Mouse (Mus musculus): ENCODE results near the gene Dctpp1. TPM values are rescaled to one million over a fixed set of nuclear protein-coding genes. Genes with fewer than 3 reads are reported as not detected.

Dctpp1 gene
- polyA plus RNA-seq, 1 experiment from 2014 or later = 141 TPM

DNA sequence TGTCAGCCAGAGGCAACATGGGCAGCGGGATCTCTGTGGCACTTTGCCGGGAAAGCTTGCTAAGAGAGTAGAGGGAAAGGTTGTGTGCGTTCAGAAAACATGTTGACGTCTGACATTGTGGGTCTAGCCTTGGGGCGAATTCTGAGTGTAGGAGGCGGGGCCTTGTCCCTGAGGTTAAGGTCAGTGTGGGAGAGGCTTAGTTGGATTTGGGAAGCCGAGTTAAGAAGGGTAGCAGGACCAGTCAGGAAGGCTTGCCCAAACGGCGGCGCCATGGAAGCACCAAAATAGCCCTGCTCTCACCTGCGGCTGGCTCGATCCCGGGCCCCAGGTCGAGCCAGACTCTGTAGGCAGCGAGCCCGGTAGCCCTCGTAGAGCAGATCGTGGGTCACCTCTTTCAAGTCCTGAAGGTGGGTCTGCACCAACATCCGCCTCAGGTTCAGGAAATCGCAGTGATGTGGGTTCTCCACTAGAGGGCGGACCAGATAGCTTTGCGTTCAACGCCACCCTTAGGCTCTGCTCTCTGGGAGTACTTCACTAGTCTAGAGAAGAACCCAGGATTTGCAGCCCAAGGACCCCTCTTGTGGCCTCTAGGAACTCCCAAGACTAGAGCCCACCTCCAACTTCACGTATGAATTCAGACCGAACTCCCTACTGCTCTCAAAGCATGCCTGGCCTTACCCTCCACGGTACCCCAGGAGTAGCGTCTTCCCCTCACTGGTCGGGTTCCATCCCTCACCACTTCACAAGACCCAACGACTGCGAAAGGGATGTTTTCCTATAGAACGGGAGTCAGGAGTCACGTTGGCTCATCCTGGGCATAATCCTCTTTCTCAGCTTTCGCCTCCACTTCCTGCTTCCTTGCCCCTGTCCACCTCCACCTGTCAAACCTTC, 45.3 kb downstream of the Dctpp1 start:
- ATAC-seq (ENCODE audit: insufficient number of reproducible peaks, low FRiP score, low TSS enrichment, low read depth) = no peak
- peak overlapping the region; percentile 64 for H3K4me2 ChIP-seq (replicated peaks)
- H3K4me3 ChIP-seq (replicated peaks) = peak overlapping the region; percentile 41
- H3K27ac ChIP-seq (replicated peaks) = peak overlapping the region; percentile 18
- peaks cover 19% of the 10 kb centered on the region; the same call in 1 of the 2 replicates for H3K4me1 ChIP-seq
- 21% methylated on average over 33 of the region's 33 CpGs for WGBS
- no peaks in the 10 kb centered on the region for H3K27me3 ChIP-seq
- H3K9me3 ChIP-seq (replicated peaks) = no peaks in the 10 kb centered on the region
- no peaks in the 10 kb centered on the region for H3K36me3 ChIP-seq
- peak overlapping the region; percentile 42 for H3K9ac ChIP-seq

GRCm38 (mm10) chr7:127214521-127214920, 46.0 kb downstream of the Dctpp1 start:
- H3K9me3 ChIP-seq (replicated peaks) = no peaks in the 10 kb centered on the region
- no peak for ATAC-seq (ENCODE audit: insufficient number of reproducible peaks, low FRiP score, low TSS enrichment, low read depth)
- peak overlapping the region; percentile 18 for H3K27ac ChIP-seq (replicated peaks)
- H3K4me3 ChIP-seq (replicated peaks) = peak overlapping the region; percentile 41
- 0 out of 2 replicates have a peak overlapping the region, but pooled peaks have one; percentile 12 for H3K9ac ChIP-seq
- no peaks in the 10 kb centered on the region for H3K27me3 ChIP-seq
- H3K4me2 ChIP-seq (replicated peaks) = peak overlapping the region; percentile 64
- peaks cover 21% of the 10 kb centered on the region; the same call in 1 of the 2 replicates for H3K4me1 ChIP-seq
- 36% methylated on average over 21 of the region's 21 CpGs for WGBS
- no peaks in the 10 kb centered on the region for H3K36me3 ChIP-seq

DNA sequence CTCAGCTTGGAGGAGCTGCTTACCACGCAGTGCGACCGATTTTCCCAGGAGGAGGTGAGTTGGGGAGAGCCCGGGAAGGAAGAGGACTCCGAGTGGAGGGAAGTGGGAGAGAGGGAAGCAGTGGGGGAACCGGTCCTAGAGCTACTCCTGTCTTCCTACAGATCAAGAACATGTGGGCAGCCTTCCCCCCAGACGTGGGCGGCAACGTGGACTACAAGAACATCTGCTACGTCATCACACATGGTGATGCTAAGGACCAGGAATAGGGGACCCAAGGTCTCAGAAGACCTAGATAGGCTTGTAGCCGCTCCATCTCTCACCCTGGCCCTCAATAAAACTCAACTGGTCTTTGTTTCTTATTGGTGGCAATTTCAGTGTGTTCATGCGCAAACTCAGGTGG, 46.6 kb downstream of the Dctpp1 start:
- Histone ChIP-seq H3K27me3 (no peaks in the 10 kb centered on the region), H3K4me2 (replicated peaks) (peak overlapping the region; percentile 64), H3K27ac (replicated peaks) (0 out of 2 replicates have a peak overlapping the region, but pooled peaks have one; percentile 18), H3K4me3 (replicated peaks) (peak overlapping the region; percentile 41), H3K36me3 (no peaks in the 10 kb centered on the region), H3K9ac (no peak overlapping the region), H3K9me3 (replicated peaks) (no peaks in the 10 kb centered on the region), H3K4me1 (peaks cover 25% of the 10 kb centered on the region; the same call in 1 of the 2 replicates)
- no peak for ATAC-seq (ENCODE audit: insufficient number of reproducible peaks, low FRiP score, low TSS enrichment, low read depth)
- 44% methylated on average over 12 of the region's 12 CpGs for WGBS

DNA sequence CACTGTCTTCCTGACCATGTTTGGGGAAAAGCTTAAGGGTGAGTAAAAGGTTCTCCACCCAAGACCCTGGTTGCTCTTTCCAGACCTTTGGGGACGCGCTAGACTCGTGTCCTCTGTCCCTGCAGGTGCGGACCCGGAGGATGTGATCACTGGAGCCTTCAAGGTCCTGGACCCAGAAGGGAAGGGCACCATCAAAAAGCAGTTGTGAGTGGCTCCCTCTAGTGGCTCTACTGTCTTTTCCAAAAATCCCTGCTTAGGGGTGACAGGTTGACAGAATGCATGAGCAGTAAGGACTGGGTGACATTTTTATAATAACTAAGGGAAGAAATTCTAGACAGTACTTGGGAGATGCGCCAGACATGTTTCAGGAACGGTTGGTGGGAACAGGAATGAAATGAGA, 47.0 kb downstream of the Dctpp1 start:
- Histone ChIP-seq H3K27me3 (no peaks in the 10 kb centered on the region), H3K36me3 (no peaks in the 10 kb centered on the region), H3K4me2 (replicated peaks) (no peak overlapping the region; the same call in 1 of the 2 replicates), H3K27ac (replicated peaks) (no peak overlapping the region), H3K9me3 (replicated peaks) (no peaks in the 10 kb centered on the region), H3K4me3 (replicated peaks) (peak overlapping the region; percentile 7; the same call in 1 of the 2 replicates), H3K4me1 (peaks cover 25% of the 10 kb centered on the region; the same call in 1 of the 2 replicates), H3K9ac (no peak overlapping the region)
- WGBS = 42% methylated on average over 7 of the region's 7 CpGs
- ATAC-seq (ENCODE audit: insufficient number of reproducible peaks, low FRiP score, low TSS enrichment, low read depth) = no peak

- H3K4me3 ChIP-seq (replicated peaks) = peak overlapping the region; percentile 7; the same call in 1 of the 2 replicates
- no peaks in the 10 kb centered on the region for H3K27me3 ChIP-seq
- WGBS = 83% methylated on average over 12 of the region's 12 CpGs
- no peak for ATAC-seq (ENCODE audit: insufficient number of reproducible peaks, low FRiP score, low TSS enrichment, low read depth)
- H3K9me3 ChIP-seq (replicated peaks) = no peaks in the 10 kb centered on the region
- H3K4me1 ChIP-seq = peaks cover 25% of the 10 kb centered on the region; the same call in 1 of the 2 replicates
- no peak overlapping the region for H3K4me2 ChIP-seq (replicated peaks)
- H3K27ac ChIP-seq (replicated peaks) = no peak overlapping the region
- no peaks in the 10 kb centered on the region for H3K36me3 ChIP-seq
- no peak overlapping the region for H3K9ac ChIP-seq
Measured at GRCm38 (mm10) chr7:127212432-127213250, 47.9 kb downstream of the Dctpp1 start.

DNA sequence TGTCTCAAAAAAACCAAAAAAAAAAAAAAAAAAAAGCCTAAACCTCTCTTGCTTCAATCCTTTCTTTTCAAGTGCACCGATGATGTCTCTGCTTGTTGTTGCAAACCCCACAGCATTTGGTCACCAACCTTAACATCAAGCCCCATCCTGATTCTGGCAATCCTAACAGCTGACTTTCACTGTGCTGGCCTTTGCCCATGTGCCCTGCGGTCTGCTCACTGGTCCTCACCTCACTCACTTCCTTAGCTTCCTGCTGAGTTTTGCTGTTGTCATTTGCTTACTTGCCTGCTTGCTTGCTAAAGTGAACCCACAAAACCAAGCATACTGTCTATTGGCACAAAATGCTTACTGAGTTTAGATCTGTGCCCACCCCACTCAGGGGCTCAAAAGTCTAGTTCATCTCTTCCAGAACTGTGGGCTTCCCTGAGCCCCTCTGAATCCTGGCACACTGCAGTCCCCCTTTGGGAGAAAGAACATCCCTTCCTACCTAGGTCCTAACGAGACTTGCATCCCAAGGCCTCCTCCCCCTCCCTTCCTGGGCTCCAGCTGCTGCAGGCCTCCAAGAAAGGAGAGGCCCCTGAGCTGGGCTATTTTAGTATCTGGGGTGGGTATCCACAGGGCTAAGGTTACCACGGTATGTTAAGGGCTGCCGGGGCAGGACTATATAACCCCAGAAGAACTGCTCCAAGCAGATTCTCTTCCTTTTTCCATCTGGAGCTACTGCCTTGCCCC, 49.3 kb downstream of the Dctpp1 start:
- 59% methylated on average over 5 of the region's 5 CpGs for WGBS
- Histone ChIP-seq H3K4me3 (replicated peaks) (no peak overlapping the region), H3K36me3 (no peaks in the 10 kb centered on the region), H3K9me3 (replicated peaks) (no peaks in the 10 kb centered on the region), H3K27ac (replicated peaks) (peak overlapping the region; percentile 58; the same call in 1 of the 2 replicates), H3K27me3 (no peaks in the 10 kb centered on the region), H3K4me2 (replicated peaks) (no peak overlapping the region), H3K9ac (no peak overlapping the region), H3K4me1 (peaks cover 35% of the 10 kb centered on the region)
- no peak for ATAC-seq (ENCODE audit: insufficient number of reproducible peaks, low FRiP score, low TSS enrichment, low read depth)

GRCm38 (mm10) chr7:127210266-127210665, 50.2 kb downstream of the Dctpp1 start:
- H3K9me3 ChIP-seq (replicated peaks) = no peaks in the 10 kb centered on the region
- no peaks in the 10 kb centered on the region for H3K27me3 ChIP-seq
- no peak for ATAC-seq (ENCODE audit: insufficient number of reproducible peaks, low FRiP score, low TSS enrichment, low read depth)
- 77% methylated on average over 4 of the region's 4 CpGs for WGBS
- H3K9ac ChIP-seq = no peak overlapping the region
- peaks cover 36% of the 10 kb centered on the region for H3K4me1 ChIP-seq
- H3K27ac ChIP-seq (replicated peaks) = peak overlapping the region; percentile 91; the same call in 1 of the 2 replicates
- no peak overlapping the region for H3K4me2 ChIP-seq (replicated peaks)
- H3K36me3 ChIP-seq = peaks cover 2% of the 10 kb centered on the region; the same call in 1 of the 2 replicates
- no peak overlapping the region for H3K4me3 ChIP-seq (replicated peaks)

DNA sequence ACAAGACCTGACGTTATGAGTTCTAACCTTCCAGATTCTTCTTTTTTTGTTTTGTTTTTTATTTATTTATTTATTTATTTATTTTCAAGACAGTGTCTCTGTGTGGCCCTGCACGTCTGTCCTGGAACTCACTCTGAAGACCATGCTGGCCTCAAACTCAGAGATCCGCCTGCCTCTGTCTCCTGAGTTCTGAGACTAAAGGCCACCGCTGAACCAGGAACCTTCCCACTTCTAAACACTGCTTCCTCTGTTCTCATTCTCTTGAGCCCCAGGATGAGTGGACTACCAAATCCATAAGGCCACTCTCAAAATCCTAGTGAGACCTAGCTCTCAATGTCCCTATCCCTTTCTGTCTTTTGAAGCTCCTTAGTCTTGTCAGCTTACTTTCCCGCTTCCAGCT, 50.7 kb downstream of the Dctpp1 start:
- WGBS = 78% methylated on average over 5 of the region's 5 CpGs
- Histone ChIP-seq H3K9ac (no peak overlapping the region), H3K4me2 (replicated peaks) (peak overlapping the region; percentile 76), H3K4me1 (peaks cover 36% of the 10 kb centered on the region), H3K27me3 (no peaks in the 10 kb centered on the region), H3K36me3 (peaks cover 6% of the 10 kb centered on the region; the same call in 1 of the 2 replicates), H3K9me3 (replicated peaks) (no peaks in the 10 kb centered on the region), H3K4me3 (replicated peaks) (peak overlapping the region; percentile 92; the same call in 1 of the 2 replicates), H3K27ac (replicated peaks) (peak overlapping the region; percentile 91)
- no peak for ATAC-seq (ENCODE audit: insufficient number of reproducible peaks, low FRiP score, low TSS enrichment, low read depth)

GRCm38 (mm10) chr7:127208553-127209438, 51.7 kb downstream of the Dctpp1 start, which contains the start of gene Mylpf:
Gene Mylpf (plus strand): TSS chr7:127208890.
- no peaks in the 10 kb centered on the region for H3K9me3 ChIP-seq (replicated peaks)
- under 1% methylated on average over 35 of the region's 44 CpGs for WGBS
- no peaks in the 10 kb centered on the region for H3K27me3 ChIP-seq
- H3K36me3 ChIP-seq = peaks cover 14% of the 10 kb centered on the region
- peak within 1 kb of the TSS; percentile 91 for H3K27ac ChIP-seq (replicated peaks)
- peak within 1 kb of the TSS; percentile 88 for H3K4me2 ChIP-seq (replicated peaks)
- H3K4me3 ChIP-seq (replicated peaks) = peak within 1 kb of the TSS; percentile 92
- H3K4me1 ChIP-seq = peaks cover 27% of the 10 kb centered on the region
- ATAC-seq (ENCODE audit: insufficient number of reproducible peaks, low FRiP score, low TSS enrichment, low read depth) = peak; percentile 94
- H3K9ac ChIP-seq = peak within 1 kb of the TSS; percentile 97

- no peaks in the 10 kb centered on the region for H3K9me3 ChIP-seq (replicated peaks)
- WGBS = under 1% methylated on average over 25 of the region's 44 CpGs
- peak within 1 kb of the TSS; percentile 91 for H3K27ac ChIP-seq (replicated peaks)
- H3K4me3 ChIP-seq (replicated peaks) = peak within 1 kb of the TSS; percentile 92
- H3K9ac ChIP-seq = peak within 1 kb of the TSS; percentile 97
- H3K36me3 ChIP-seq = peaks cover 19% of the 10 kb centered on the region
- ATAC-seq (ENCODE audit: insufficient number of reproducible peaks, low FRiP score, low TSS enrichment, low read depth) = no peak; the same call in 1 of the 2 replicates
- H3K4me2 ChIP-seq (replicated peaks) = peak within 1 kb of the TSS; percentile 88
- H3K27me3 ChIP-seq = no peaks in the 10 kb centered on the region
- peaks cover 25% of the 10 kb centered on the region for H3K4me1 ChIP-seq
Measured at GRCm38 (mm10) chr7:127208295-127208552, 52.3 kb downstream of the Dctpp1 start, which contains the start of gene Tbc1d10b. Gene Tbc1d10b (minus strand): TSS chr7:127208468.
